Mouse (Mus musculus): ENCODE results near the gene Efs. TPM values are rescaled to one million over a fixed set of nuclear protein-coding genes. Genes with fewer than 3 reads are reported as not detected.
"Not testable (repeated sequence)": the region's sequence is repeated elsewhere in the genome, so short reads cannot be mapped to it uniquely, and the experiment has no call there.

Gene Efs
- polyA plus RNA-seq, 1 experiment: 8.2 TPM

GRCm38 (mm10) chr14:54951587-54951986, 25.7 kb upstream of the Efs start:
- no peaks in the 10 kb centered on the region for H3K4me1 ChIP-seq (ENCODE audit: control insufficient read depth, insufficient read depth, low read length)
- TF ChIP-seq POLR2A (IDR thresholded peaks at IDR 0.05; ENCODE audit: extremely low read depth, insufficient read depth, low read length) (no peak), CTCF (IDR thresholded peaks at IDR 0.05; ENCODE audit: extremely low read depth, insufficient read depth, low read length) (no peak)
- H3K4me3 ChIP-seq (ENCODE audit: insufficient read depth, low read length): no peak overlapping the region
- H3K27ac ChIP-seq (ENCODE audit: insufficient read depth, low read length): no peak overlapping the region

- H3K4me3 ChIP-seq (ENCODE audit: insufficient read depth, low read length): no peak overlapping the region
- TF ChIP-seq CTCF (IDR thresholded peaks at IDR 0.05; ENCODE audit: extremely low read depth, insufficient read depth, low read length) (no peak), POLR2A (IDR thresholded peaks at IDR 0.05; ENCODE audit: extremely low read depth, insufficient read depth, low read length) (no peak)
- no peak overlapping the region for H3K27ac ChIP-seq (ENCODE audit: insufficient read depth, low read length)
- no peaks in the 10 kb centered on the region for H3K4me1 ChIP-seq (ENCODE audit: control insufficient read depth, insufficient read depth, low read length)
Measured at GRCm38 (mm10) chr14:54950493-54950892, 24.6 kb upstream of the Efs start.

GRCm38 (mm10) chr14:54948781-54949180, 22.9 kb upstream of the Efs start:
- no peaks in the 10 kb centered on the region for H3K4me1 ChIP-seq (ENCODE audit: control insufficient read depth, insufficient read depth, low read length)
- TF ChIP-seq CTCF (IDR thresholded peaks at IDR 0.05; ENCODE audit: extremely low read depth, insufficient read depth, low read length) (no peak), POLR2A (IDR thresholded peaks at IDR 0.05; ENCODE audit: extremely low read depth, insufficient read depth, low read length) (no peak)
- no peak overlapping the region for H3K4me3 ChIP-seq (ENCODE audit: insufficient read depth, low read length)
- H3K27ac ChIP-seq (ENCODE audit: insufficient read depth, low read length): no peak overlapping the region

- H3K4me1 ChIP-seq (ENCODE audit: control insufficient read depth, insufficient read depth, low read length); H3K4me3 ChIP-seq (ENCODE audit: insufficient read depth, low read length); H3K27ac ChIP-seq (ENCODE audit: insufficient read depth, low read length): not testable (repeated sequence)
Measured at GRCm38 (mm10) chr14:54947008-54947407, 21.1 kb upstream of the Efs start.

- Histone ChIP-seq H3K4me1 (ENCODE audit: control insufficient read depth, insufficient read depth, low read length) (no peaks in the 10 kb centered on the region), H3K27ac (ENCODE audit: insufficient read depth, low read length) (no peak overlapping the region), H3K4me3 (ENCODE audit: insufficient read depth, low read length) (no peak overlapping the region)
- TF ChIP-seq POLR2A (IDR thresholded peaks at IDR 0.05; ENCODE audit: extremely low read depth, insufficient read depth, low read length) (no peak), CTCF (IDR thresholded peaks at IDR 0.05; ENCODE audit: extremely low read depth, insufficient read depth, low read length) (no peak)
Measured at GRCm38 (mm10) chr14:54945975-54946704, 20.2 kb upstream of the Efs start.

- Histone ChIP-seq H3K27ac (ENCODE audit: insufficient read depth, low read length) (no peak overlapping the region), H3K4me1 (ENCODE audit: control insufficient read depth, insufficient read depth, low read length) (no peaks in the 10 kb centered on the region), H3K4me3 (ENCODE audit: insufficient read depth, low read length) (no peak overlapping the region)
- no peak for TF ChIP-seq POLR2A (IDR thresholded peaks at IDR 0.05; ENCODE audit: extremely low read depth, insufficient read depth, low read length)
- TF ChIP-seq CTCF (IDR thresholded peaks at IDR 0.05; ENCODE audit: extremely low read depth, insufficient read depth, low read length): no peak
Measured at GRCm38 (mm10) chr14:54944939-54945338, 19.0 kb upstream of the Efs start.

GRCm38 (mm10) chr14:54943971-54944370, 18.0 kb upstream of the Efs start:
- Histone ChIP-seq H3K4me3 (ENCODE audit: insufficient read depth, low read length) (no peak overlapping the region), H3K27ac (ENCODE audit: insufficient read depth, low read length) (no peak overlapping the region), H3K4me1 (ENCODE audit: control insufficient read depth, insufficient read depth, low read length) (no peaks in the 10 kb centered on the region)
- TF ChIP-seq CTCF (IDR thresholded peaks at IDR 0.05; ENCODE audit: extremely low read depth, insufficient read depth, low read length) (no peak), POLR2A (IDR thresholded peaks at IDR 0.05; ENCODE audit: extremely low read depth, insufficient read depth, low read length) (no peak)

GRCm38 (mm10) chr14:54942479-54942878, 16.6 kb upstream of the Efs start:
- H3K4me3 ChIP-seq (ENCODE audit: insufficient read depth, low read length): no peak overlapping the region
- TF ChIP-seq CTCF (IDR thresholded peaks at IDR 0.05; ENCODE audit: extremely low read depth, insufficient read depth, low read length) (no peak), POLR2A (IDR thresholded peaks at IDR 0.05; ENCODE audit: extremely low read depth, insufficient read depth, low read length) (no peak)
- H3K27ac ChIP-seq (ENCODE audit: insufficient read depth, low read length): no peak overlapping the region
- no peaks in the 10 kb centered on the region for H3K4me1 ChIP-seq (ENCODE audit: control insufficient read depth, insufficient read depth, low read length)

GRCm38 (mm10) chr14:54941024-54941978, 15.4 kb upstream of the Efs start:
- no peak for TF ChIP-seq POLR2A (IDR thresholded peaks at IDR 0.05; ENCODE audit: extremely low read depth, insufficient read depth, low read length)
- no peak for TF ChIP-seq CTCF (IDR thresholded peaks at IDR 0.05; ENCODE audit: extremely low read depth, insufficient read depth, low read length)
- no peaks in the 10 kb centered on the region for H3K4me1 ChIP-seq (ENCODE audit: control insufficient read depth, insufficient read depth, low read length)
- H3K4me3 ChIP-seq (ENCODE audit: insufficient read depth, low read length): no peak overlapping the region
- H3K27ac ChIP-seq (ENCODE audit: insufficient read depth, low read length): no peak overlapping the region

GRCm38 (mm10) chr14:54940176-54940530, 14.2 kb upstream of the Efs start:
- Histone ChIP-seq H3K4me1 (ENCODE audit: control insufficient read depth, insufficient read depth, low read length) (no peaks in the 10 kb centered on the region), H3K27ac (ENCODE audit: insufficient read depth, low read length) (no peak overlapping the region), H3K4me3 (ENCODE audit: insufficient read depth, low read length) (no peak overlapping the region)
- TF ChIP-seq CTCF (IDR thresholded peaks at IDR 0.05; ENCODE audit: extremely low read depth, insufficient read depth, low read length): no peak
- TF ChIP-seq POLR2A (IDR thresholded peaks at IDR 0.05; ENCODE audit: extremely low read depth, insufficient read depth, low read length): no peak
